Mouse (Mus musculus) urinary bladder, postnatal 10 days (tissue): ENCODE data around the gene Scml4.

Experiments used
- DNase-seq: peaks from one replicate; pipeline ENCODE4 v3.0.0; 2022; ENCODE audit warnings: low spot score

Gene Scml4

GRCm38 (mm10) chr10:42994331-42994782 is 134.2 kb downstream of the Scml4 start:
- DNase-seq: no peak

GRCm38 (mm10) chr10:42995484-42995895 is 135.3 kb downstream of the Scml4 start:
- no peak for DNase-seq

GRCm38 (mm10) chr10:42997278-42997677 is 137.1 kb downstream of the Scml4 start:
- no peak for DNase-seq

- DNase-seq: no peak
These were observed 139.2 kb downstream of the Scml4 start for GRCm38 (mm10) chr10:42999324-42999723.

- DNase-seq: no peak
These were observed 141.3 kb downstream of the Scml4 start for GRCm38 (mm10) chr10:43001433-43001832.

- no peak for DNase-seq
These were observed 142.0 kb downstream of the Scml4 start for GRCm38 (mm10) chr10:43002066-43002678.

- no peak for DNase-seq
These were observed 142.7 kb downstream of the Scml4 start for GRCm38 (mm10) chr10:43002721-43003465.

- DNase-seq: no peak
These were observed 143.2 kb downstream of the Scml4 start for GRCm38 (mm10) chr10:43003466-43003757.

GRCm38 (mm10) chr10:43004174-43004734 is 144.1 kb downstream of the Scml4 start:
- DNase-seq: no peak

GRCm38 (mm10) chr10:43005031-43005430 is 144.9 kb downstream of the Scml4 start:
- no peak for DNase-seq

GRCm38 (mm10) chr10:43005677-43006076 is 145.5 kb downstream of the Scml4 start:
- no peak for DNase-seq

GRCm38 (mm10) chr10:43006534-43006933 is 146.4 kb downstream of the Scml4 start:
- no peak for DNase-seq

GRCm38 (mm10) chr10:43008116-43008515 is 147.9 kb downstream of the Scml4 start:
- DNase-seq: no peak
